Mouse (Mus musculus) spleen, adult 2 months (tissue): ENCODE measurements around the gene Etnk2. TPM values are rescaled to one million over a fixed set of nuclear protein-coding genes. Genes with fewer than 3 reads are reported as not detected.

Experiments used
- DNase-seq, 2 experiments: peaks; one replicate each; pipeline versions ENCODE4 v3.0.0 to v3.0.0-alpha.2; 2012 to 2021; ENCODE audit warnings: low spot score in 2 of 2, low read depth in 1 of 2
- H3K27ac ChIP-seq: fragments of 200-500 bp; 2 replicates; pipeline ENCODE4 v1.5.1; 2012; ENCODE audit warnings: low read length, inconsistent platforms; ENCODE audit not compliant: insufficient read depth
- H3K27me3 ChIP-seq: fragments of 200-500 bp; 2 replicates; pipeline ENCODE4 v1.6.1; 2012; ENCODE audit warnings: mild to moderate bottlenecking, moderate library complexity, low read length, inconsistent platforms; ENCODE audit not compliant: control insufficient read depth, insufficient read depth
- H3K36me3 ChIP-seq: fragments of 200-500 bp; 2 replicates; pipeline ENCODE4 v1.6.1; 2012; ENCODE audit warnings: mild to moderate bottlenecking, low read length, inconsistent platforms; ENCODE audit not compliant: control insufficient read depth, insufficient read depth
- H3K4me1 ChIP-seq: fragments of 200-500 bp; 2 replicates; pipeline ENCODE4 v1.6.1; 2011; ENCODE audit warnings: inconsistent platforms; ENCODE audit not compliant: control insufficient read depth, insufficient read depth, insufficient read length
- H3K4me3 ChIP-seq: fragments of 200-500 bp; 2 replicates; pipeline ENCODE4 v1.5.1; 2011; ENCODE audit warnings: mild to moderate bottlenecking, inconsistent platforms; ENCODE audit not compliant: insufficient read depth, insufficient read length; ENCODE audit errors: extremely low read depth
- CTCF ChIP-seq: fragments of 200-500 bp; IDR thresholded peaks from 2 replicates; pipeline ENCODE4 v1.5.1; 2011; ENCODE audit warnings: mild to moderate bottlenecking, inconsistent platforms; ENCODE audit not compliant: insufficient read depth, insufficient read length, insufficient replicate concordance; ENCODE audit errors: extremely low read depth
- POLR2A ChIP-seq: fragments of 200-500 bp; IDR thresholded peaks from 2 replicates; pipeline ENCODE4 v1.6.1; 2011; ENCODE audit warnings: low read depth, low read length, inconsistent platforms
- WGBS: fragments of 180-500 bp; shearing (Covaris S2); methylation state at CpG from one replicate; pipeline ENCODE4 v1.1.7; 2018; 5-methylcytosine and 5-hydroxymethylcytosine counted together
- polyA plus RNA-seq: library from polyadenylated mRNA; depleted of rRNA; stranded (reverse); fragments of >200 nt; gene quantifications from 2 replicates; pipeline ENCODE4 v1.2.3, GENCODE M21; 2012; rRNA removed

Gene Etnk2
- polyA plus RNA-seq, 1 experiment = 0.20 TPM

DNA sequence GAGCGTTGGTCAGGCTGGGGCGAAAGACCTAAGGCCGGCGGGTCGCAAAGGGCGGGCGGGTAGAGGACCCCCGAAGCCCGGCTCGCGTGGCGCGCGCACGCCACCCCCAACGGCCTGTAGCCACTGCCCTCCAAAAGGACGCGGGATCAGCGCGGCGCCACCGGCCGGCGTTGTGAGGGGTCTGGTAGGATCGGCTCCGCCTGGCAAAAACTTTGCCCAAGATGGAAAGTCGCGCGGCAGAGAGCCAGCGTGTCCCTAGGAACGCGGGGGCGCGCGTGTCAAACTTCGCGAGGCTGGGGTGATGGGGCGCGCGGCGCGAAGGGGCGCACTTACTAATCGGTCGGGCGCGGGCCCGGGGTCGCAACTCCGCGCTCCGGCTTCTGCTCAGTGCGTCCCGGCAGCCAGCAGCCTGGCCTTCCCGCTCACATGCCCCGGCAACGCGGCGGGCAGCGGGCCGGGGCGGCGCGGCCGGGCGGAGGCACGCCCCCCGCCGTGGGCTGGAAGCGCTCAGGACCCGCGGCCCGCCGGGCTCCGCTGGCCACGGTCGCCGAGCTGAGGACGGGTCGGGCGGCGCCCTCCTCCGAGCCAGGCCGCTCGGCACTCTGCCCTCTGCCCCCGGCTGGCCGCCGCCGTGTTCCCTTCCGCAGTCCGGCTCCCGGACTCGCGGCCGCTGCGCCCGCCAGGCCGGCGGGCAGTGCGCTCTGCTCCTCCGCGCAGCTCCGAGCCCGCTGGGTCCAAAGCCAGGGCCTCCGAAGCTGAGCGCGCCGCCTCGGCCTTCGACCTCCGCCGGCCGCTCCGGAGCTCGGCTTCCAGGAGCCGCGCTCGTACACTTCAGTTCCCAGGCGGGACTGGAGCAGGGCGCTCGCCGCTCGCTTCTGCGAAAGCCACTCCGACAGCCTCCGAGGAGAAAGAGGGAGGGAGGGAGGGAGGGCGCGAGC is 60.4 kb downstream of the Etnk2 start, which contains the start of gene Sox13:
Gene Sox13, minus strand, starts transcription at position 835 of the 938 bp plus-strand sequence.
- Histone ChIP-seq H3K27ac (peak within 1 kb of the TSS; percentile 44; the same call in 1 of the 2 replicates), H3K36me3 (no peaks in the 10 kb centered on the region), H3K4me3 (peak within 1 kb of the TSS; percentile 55), H3K4me1 (peaks cover 3% of the 10 kb centered on the region), H3K27me3 (peaks cover 17% of the 10 kb centered on the region)
- no peak for DNase-seq
- TF ChIP-seq CTCF (no peak), POLR2A (no peak)
- under 1% methylated on average over 97 of the region's 128 CpGs for WGBS

DNA sequence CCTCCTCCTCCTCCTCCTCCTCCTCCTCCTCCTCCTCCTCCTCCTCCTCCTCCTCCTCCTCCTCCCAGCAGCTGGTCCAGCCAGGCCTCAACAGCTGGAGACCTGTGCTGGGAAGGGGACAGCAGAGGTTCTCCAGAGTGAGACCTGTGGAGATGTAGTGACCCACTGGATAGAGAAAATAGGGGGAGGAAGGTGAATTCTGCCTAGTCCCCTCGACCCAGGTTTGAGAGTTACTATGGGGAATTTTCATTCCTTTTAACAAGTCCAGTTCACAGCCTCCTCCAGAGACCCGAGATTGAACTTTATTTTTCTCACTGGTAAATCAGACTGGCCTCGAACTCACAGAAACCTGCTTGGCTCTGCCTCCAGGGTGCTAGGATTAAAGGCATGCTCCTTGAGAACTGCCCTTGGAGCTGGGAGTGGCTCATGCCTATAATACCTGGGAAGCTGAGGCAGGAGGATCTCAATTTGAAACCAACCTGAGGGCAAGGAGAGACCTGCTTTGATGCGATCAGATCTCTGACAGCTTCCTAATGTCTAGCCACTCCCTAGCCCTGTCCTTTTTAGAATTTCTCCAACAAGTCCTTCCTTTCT is 61.3 kb downstream of the Etnk2 start:
- Histone ChIP-seq H3K27ac (no peak overlapping the region), H3K4me3 (no peak overlapping the region), H3K36me3 (no peaks in the 10 kb centered on the region), H3K4me1 (peaks cover 3% of the 10 kb centered on the region), H3K27me3 (peaks cover 17% of the 10 kb centered on the region)
- DNase-seq = no peak
- TF ChIP-seq POLR2A = no peak
- TF ChIP-seq CTCF = no peak
- WGBS = 59% methylated on average over 4 of the region's 4 CpGs

Other genes with a start within 250 kb of the Etnk2 start
- gene Ppp1r15b, start 232.4 kb upstream of the Etnk2 start, polyA plus RNA-seq = 19.7 and 26.6 TPM in 2 replicates
- gene Plekha6, start 199.4 kb upstream of the Etnk2 start, polyA plus RNA-seq = 26.0 and 31.1 TPM in 2 replicates
- 0.12 TPM in 1 of 2 replicates, not detected in the other for gene Golt1a, start 53.8 kb upstream of the Etnk2 start, polyA plus RNA-seq
- gene Kiss1, start 41.7 kb upstream of the Etnk2 start, polyA plus RNA-seq = not detected in 2 replicates
- gene Ren1, start 13.1 kb upstream of the Etnk2 start, polyA plus RNA-seq = 0.66 TPM in 1 of 2 replicates, not detected in the other
- 12.4 and 13.6 TPM in 2 replicates for gene Sox13, start 60.8 kb downstream of the Etnk2 start, polyA plus RNA-seq
- gene Snrpe, start 246.7 kb downstream of the Etnk2 start, polyA plus RNA-seq = 14.8 and 17.8 TPM in 2 replicates